Mouse (Mus musculus): Measurements from ENCODE around the gene Espn. TPM values are rescaled to one million over a fixed set of nuclear protein-coding genes. Genes with fewer than 3 reads are reported as not detected.

Espn gene
- polyA plus RNA-seq, 1 experiment: 19.3 TPM

DNA sequence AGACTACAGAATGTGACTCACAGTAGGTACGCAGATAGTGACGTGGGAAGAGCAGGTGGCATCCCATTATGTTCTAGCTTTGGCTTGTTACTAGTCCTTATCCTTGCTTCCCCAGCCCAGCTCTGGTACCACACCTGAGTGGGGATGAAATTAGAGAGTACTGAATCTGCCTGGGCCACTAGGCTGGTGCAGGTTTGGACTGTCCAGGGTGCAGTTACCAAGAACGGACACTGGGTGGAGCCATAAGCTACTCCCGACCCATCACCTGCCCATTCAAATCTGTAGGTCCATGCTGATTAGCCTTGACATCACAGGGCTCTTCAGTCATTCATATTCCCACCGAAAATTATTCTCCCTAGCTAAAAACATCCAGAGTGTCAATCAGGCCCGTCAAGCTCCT is 11.7 kb downstream of the Espn start:
- peak; percentile 87 for TF ChIP-seq CTCF (IDR thresholded peaks at IDR 0.05; ENCODE audit: low read depth, low read length)
- no peak for TF ChIP-seq EP300 (IDR thresholded peaks at IDR 0.05; ENCODE audit: insufficient read depth, low read depth, low read length)
- no peak for TF ChIP-seq POLR2A (IDR thresholded peaks at IDR 0.05; ENCODE audit: insufficient read depth, low read length)
- H3K4me1 ChIP-seq (ENCODE audit: control insufficient read depth, insufficient read depth, low read length): peaks cover 2% of the 10 kb centered on the region
- H3K27ac ChIP-seq (ENCODE audit: insufficient read depth, low read length): no peak overlapping the region
- no peaks in the 10 kb centered on the region for H3K9me3 ChIP-seq (replicated peaks; ENCODE audit: control insufficient read depth, insufficient read depth, low read length, poor library complexity, severe bottlenecking)
- no peaks in the 10 kb centered on the region for H3K36me3 ChIP-seq (ENCODE audit: control insufficient read depth, insufficient read depth, low read length, poor library complexity, severe bottlenecking)
- no peak overlapping the region for H3K4me3 ChIP-seq (ENCODE audit: low read depth, low read length)
- H3K9ac ChIP-seq (ENCODE audit: low read depth, poor library complexity, severe bottlenecking): no peak overlapping the region
- H3K27me3 ChIP-seq (ENCODE audit: control insufficient read depth, insufficient read depth, low read length, poor library complexity, severe bottlenecking): no peaks in the 10 kb centered on the region

DNA sequence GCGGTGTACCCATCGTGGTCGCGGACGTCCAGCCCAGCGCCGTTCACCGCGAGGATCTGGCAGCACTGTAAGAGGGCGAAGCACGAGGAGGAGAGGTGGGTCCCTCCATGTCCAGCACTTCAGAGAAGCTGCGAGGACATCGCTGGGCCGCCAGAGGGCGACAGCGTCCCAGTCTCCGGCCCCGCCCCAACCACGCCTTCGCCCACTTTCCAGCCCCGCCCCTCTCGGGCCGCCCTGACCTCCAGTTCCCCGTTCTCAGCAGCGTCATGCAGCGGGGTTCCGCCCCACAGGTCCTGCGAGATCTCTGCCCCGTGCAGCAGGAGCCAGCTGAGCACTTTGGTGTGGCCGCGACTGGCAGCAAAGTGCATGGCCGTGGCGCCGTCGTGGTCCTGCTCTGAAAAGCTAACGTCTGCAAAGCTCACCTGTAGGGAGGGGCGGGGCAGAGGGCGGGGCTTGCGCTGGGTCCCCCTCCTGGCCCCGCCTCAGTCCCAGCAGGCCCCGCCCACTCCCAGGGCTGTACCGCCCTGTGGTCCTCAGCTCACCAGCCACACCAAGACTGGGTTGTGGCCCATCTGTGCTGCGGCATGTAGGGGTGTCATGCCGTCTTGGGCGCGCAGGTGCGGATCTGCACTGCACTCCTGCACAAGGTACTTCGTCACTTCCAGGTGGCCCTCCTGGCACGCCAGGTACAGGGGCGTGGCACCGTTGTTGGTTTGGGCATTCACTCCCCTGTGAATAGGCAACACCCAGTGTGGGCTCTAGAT is 13.5 kb downstream of the Espn start:
- H3K27ac ChIP-seq (ENCODE audit: insufficient read depth, low read length): no peak overlapping the region
- no peaks in the 10 kb centered on the region for H3K27me3 ChIP-seq (ENCODE audit: control insufficient read depth, insufficient read depth, low read length, poor library complexity, severe bottlenecking)

DNA sequence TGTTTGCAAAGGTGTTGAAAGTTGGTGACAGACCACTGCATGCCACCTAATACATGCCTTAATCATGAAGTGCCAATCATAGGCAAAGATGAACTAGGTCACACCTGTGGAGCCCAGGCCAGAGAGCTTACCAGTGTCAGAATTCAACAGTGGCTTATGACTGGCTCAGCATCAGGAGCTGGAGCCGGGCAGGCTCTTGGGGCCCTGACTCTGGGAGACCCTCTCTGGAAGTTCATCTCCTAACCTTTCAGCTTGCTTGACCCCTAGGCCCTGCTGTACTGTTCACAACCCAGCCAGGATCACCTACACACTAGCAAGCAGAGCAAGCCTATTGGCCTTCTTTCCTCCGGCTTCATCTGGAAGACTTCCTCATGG is 15.3 kb downstream of the Espn start:
- H3K4me3 ChIP-seq (ENCODE audit: low read depth, low read length): no peak overlapping the region
- H3K36me3 ChIP-seq (ENCODE audit: control insufficient read depth, insufficient read depth, low read length, poor library complexity, severe bottlenecking): no peaks in the 10 kb centered on the region
- H3K4me1 ChIP-seq (ENCODE audit: control insufficient read depth, insufficient read depth, low read length): peaks cover 8% of the 10 kb centered on the region
- no peak overlapping the region for H3K9ac ChIP-seq (ENCODE audit: low read depth, poor library complexity, severe bottlenecking)
- H3K9me3 ChIP-seq (replicated peaks; ENCODE audit: control insufficient read depth, insufficient read depth, low read length, poor library complexity, severe bottlenecking): no peaks in the 10 kb centered on the region
- no peak for TF ChIP-seq CTCF (IDR thresholded peaks at IDR 0.05; ENCODE audit: low read depth, low read length)
- no peak for TF ChIP-seq POLR2A (IDR thresholded peaks at IDR 0.05; ENCODE audit: insufficient read depth, low read length)
- no peak for TF ChIP-seq EP300 (IDR thresholded peaks at IDR 0.05; ENCODE audit: insufficient read depth, low read depth, low read length)
- H3K27ac ChIP-seq (ENCODE audit: insufficient read depth, low read length): no peak overlapping the region
- no peaks in the 10 kb centered on the region for H3K27me3 ChIP-seq (ENCODE audit: control insufficient read depth, insufficient read depth, low read length, poor library complexity, severe bottlenecking)

More for the DNA sequence above, 13.5 kb downstream of the Espn start:
- Histone ChIP-seq H3K9ac (ENCODE audit: low read depth, poor library complexity, severe bottlenecking) (no peak overlapping the region), H3K4me1 (ENCODE audit: control insufficient read depth, insufficient read depth, low read length) (peaks cover 8% of the 10 kb centered on the region), H3K36me3 (ENCODE audit: control insufficient read depth, insufficient read depth, low read length, poor library complexity, severe bottlenecking) (no peaks in the 10 kb centered on the region), H3K9me3 (replicated peaks; ENCODE audit: control insufficient read depth, insufficient read depth, low read length, poor library complexity, severe bottlenecking) (no peaks in the 10 kb centered on the region), H3K4me3 (ENCODE audit: low read depth, low read length) (peak overlapping the region; percentile 80)
- TF ChIP-seq CTCF (IDR thresholded peaks at IDR 0.05; ENCODE audit: low read depth, low read length) (peak; percentile 94), EP300 (IDR thresholded peaks at IDR 0.05; ENCODE audit: insufficient read depth, low read depth, low read length) (no peak), POLR2A (IDR thresholded peaks at IDR 0.05; ENCODE audit: insufficient read depth, low read length) (no peak)

DNA sequence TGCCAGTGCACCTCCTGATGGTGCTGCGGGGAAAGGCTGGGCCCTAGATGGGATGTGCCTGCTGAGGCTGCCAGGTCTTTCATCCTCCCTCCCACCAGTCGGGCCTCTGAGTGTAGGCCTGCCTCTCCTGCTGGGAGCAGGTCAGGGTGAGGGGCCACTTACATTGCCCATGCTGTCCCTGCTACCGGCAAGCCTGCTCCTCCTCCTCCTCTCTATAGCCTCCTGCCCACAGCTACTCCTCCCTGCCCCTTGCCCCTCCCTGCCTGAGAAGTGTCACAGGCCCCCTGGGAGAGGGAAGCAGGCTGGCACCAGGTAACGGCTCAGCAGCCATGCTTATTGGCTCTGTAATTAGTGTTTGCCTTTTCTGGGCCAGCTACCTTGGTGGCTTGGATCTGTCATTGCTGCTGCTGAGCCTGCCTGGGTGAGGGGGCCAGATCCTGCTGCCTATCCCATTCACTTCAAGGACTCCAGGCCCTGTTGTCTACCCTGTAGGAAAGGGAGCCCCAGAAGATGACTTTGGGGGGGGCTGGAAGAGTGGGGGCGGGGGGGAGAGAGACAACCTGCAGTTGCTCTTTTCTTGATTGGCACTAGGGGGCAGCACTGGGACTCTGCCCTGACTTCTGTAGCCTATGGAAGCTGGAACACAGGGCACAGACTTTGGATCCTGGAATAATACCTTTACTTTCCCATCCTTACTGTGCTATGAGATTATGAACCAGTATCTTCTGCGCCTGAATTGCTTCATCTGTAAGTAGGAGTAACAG is 15.9 kb downstream of the Espn start:
- Histone ChIP-seq H3K36me3 (ENCODE audit: control insufficient read depth, insufficient read depth, low read length, poor library complexity, severe bottlenecking) (no peaks in the 10 kb centered on the region), H3K27ac (ENCODE audit: insufficient read depth, low read length) (no peak overlapping the region), H3K9ac (ENCODE audit: low read depth, poor library complexity, severe bottlenecking) (no peak overlapping the region), H3K4me1 (ENCODE audit: control insufficient read depth, insufficient read depth, low read length) (peaks cover 8% of the 10 kb centered on the region), H3K4me3 (ENCODE audit: low read depth, low read length) (no peak overlapping the region), H3K9me3 (replicated peaks; ENCODE audit: control insufficient read depth, insufficient read depth, low read length, poor library complexity, severe bottlenecking) (no peaks in the 10 kb centered on the region), H3K27me3 (ENCODE audit: control insufficient read depth, insufficient read depth, low read length, poor library complexity, severe bottlenecking) (no peaks in the 10 kb centered on the region)
- peak; percentile 77 for TF ChIP-seq CTCF (IDR thresholded peaks at IDR 0.05; ENCODE audit: low read depth, low read length)
- no peak for TF ChIP-seq POLR2A (IDR thresholded peaks at IDR 0.05; ENCODE audit: insufficient read depth, low read length)

DNA sequence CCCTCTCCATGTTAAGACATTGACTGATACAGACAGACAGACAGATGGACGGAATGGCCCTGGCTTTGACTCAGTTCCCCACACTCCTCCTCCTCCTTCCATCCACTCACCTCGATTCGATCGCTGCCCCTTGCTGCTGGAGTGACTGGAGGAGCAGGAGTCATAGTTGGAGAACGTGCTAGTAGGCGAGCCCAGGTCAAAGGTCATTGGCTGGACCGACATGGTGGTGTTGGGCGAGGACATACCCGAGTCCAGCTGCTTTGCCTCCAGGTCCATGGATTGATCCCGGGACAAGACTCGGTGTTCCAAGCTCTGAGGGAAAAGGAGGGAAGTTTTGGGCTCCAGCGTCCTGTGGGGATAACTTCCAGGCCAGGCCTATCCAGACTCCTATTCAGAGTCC is 16.8 kb downstream of the Espn start:
- Histone ChIP-seq H3K4me1 (ENCODE audit: control insufficient read depth, insufficient read depth, low read length) (peaks cover 8% of the 10 kb centered on the region), H3K9ac (ENCODE audit: low read depth, poor library complexity, severe bottlenecking) (no peak overlapping the region), H3K27me3 (ENCODE audit: control insufficient read depth, insufficient read depth, low read length, poor library complexity, severe bottlenecking) (no peaks in the 10 kb centered on the region; the same call in 1 of the 2 replicates), H3K4me3 (ENCODE audit: low read depth, low read length) (no peak overlapping the region), H3K36me3 (ENCODE audit: control insufficient read depth, insufficient read depth, low read length, poor library complexity, severe bottlenecking) (no peaks in the 10 kb centered on the region), H3K9me3 (replicated peaks; ENCODE audit: control insufficient read depth, insufficient read depth, low read length, poor library complexity, severe bottlenecking) (no peaks in the 10 kb centered on the region), H3K27ac (ENCODE audit: insufficient read depth, low read length) (no peak overlapping the region)
- TF ChIP-seq EP300 (IDR thresholded peaks at IDR 0.05; ENCODE audit: insufficient read depth, low read depth, low read length) (no peak), CTCF (IDR thresholded peaks at IDR 0.05; ENCODE audit: low read depth, low read length) (no peak), POLR2A (IDR thresholded peaks at IDR 0.05; ENCODE audit: insufficient read depth, low read length) (no peak)

DNA sequence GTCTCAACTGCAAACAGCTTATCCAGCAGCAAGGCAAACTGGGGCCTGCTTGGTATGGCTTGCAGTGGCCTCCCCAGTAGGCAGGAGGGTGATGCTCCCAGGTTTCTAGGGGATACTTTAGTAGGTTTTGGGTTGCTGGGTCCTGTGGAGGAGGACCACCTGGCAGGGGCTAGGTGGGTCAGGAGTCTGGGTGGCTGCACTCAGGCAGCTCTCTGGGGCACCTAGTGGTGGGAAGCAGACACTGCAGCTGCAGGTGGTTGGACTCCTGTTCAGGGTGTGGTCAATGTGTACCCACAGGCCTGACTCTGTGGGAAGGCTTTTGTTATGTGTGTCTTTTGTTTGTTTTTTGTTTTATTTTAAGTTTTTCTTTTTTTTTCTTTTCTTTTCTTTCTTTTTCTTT is 17.7 kb downstream of the Espn start:
- no peak overlapping the region for H3K27ac ChIP-seq (ENCODE audit: insufficient read depth, low read length)
- H3K27me3 ChIP-seq (ENCODE audit: control insufficient read depth, insufficient read depth, low read length, poor library complexity, severe bottlenecking): no peaks in the 10 kb centered on the region; the same call in 1 of the 2 replicates
- H3K36me3 ChIP-seq (ENCODE audit: control insufficient read depth, insufficient read depth, low read length, poor library complexity, severe bottlenecking): no peaks in the 10 kb centered on the region
- peaks cover 8% of the 10 kb centered on the region for H3K4me1 ChIP-seq (ENCODE audit: control insufficient read depth, insufficient read depth, low read length)
- 0 out of 2 replicates have a peak, but pooled peaks have one; percentile 41 for TF ChIP-seq EP300 (IDR thresholded peaks at IDR 0.05; ENCODE audit: insufficient read depth, low read depth, low read length)
- TF ChIP-seq POLR2A (IDR thresholded peaks at IDR 0.05; ENCODE audit: insufficient read depth, low read length): no peak
- peak; percentile 85 for TF ChIP-seq CTCF (IDR thresholded peaks at IDR 0.05; ENCODE audit: low read depth, low read length)
- H3K4me3 ChIP-seq (ENCODE audit: low read depth, low read length): no peak overlapping the region
- H3K9me3 ChIP-seq (replicated peaks; ENCODE audit: control insufficient read depth, insufficient read depth, low read length, poor library complexity, severe bottlenecking): no peaks in the 10 kb centered on the region
- H3K9ac ChIP-seq (ENCODE audit: low read depth, poor library complexity, severe bottlenecking): no peak overlapping the region
